Comparison of ENCODE assay signal across 16 mouse cellular contexts in genomic region chr12:75729876-75730275, GRCm38 (mm10).
"Had no signal": no experiment of that assay in that cellular context is flagged by ENCODE, and none has a peak within 500 bp of the region (broad histone marks: within the 10 kb centered on the region; RNA-seq: fewer than 3 reads in every experiment).

No protein-coding gene starts in this region.

- DNase-seq: retina, postnatal 1 day; right cerebral cortex, adult 18-20 months; right cerebral cortex, postnatal 14 days; right cerebral cortex, postnatal 25 days; right cerebral cortex, postnatal 4 days; spleen, adult 18-20 months; thymus, adult 18-20 months; thymus, adult 2 months; thymus, postnatal 14 days; thymus, postnatal 25 days; thymus, postnatal 36 days; thymus, postnatal 4 days had no signal

- H3K9me3 ChIP-seq: neural tube, embryonic 13.5 days; neural tube, embryonic 15.5 days; stomach, embryonic 15.5 days had no signal

- H3K4me3 ChIP-seq: neural tube, embryonic 13.5 days; neural tube, embryonic 15.5 days; stomach, embryonic 15.5 days had no signal

- H3K9ac ChIP-seq: neural tube, embryonic 13.5 days; neural tube, embryonic 15.5 days; stomach, embryonic 15.5 days had no signal

- H3K27ac ChIP-seq: neural tube, embryonic 13.5 days; neural tube, embryonic 15.5 days; stomach, embryonic 15.5 days; stomach, postnatal 0 days had no signal

- H3K36me3 ChIP-seq: neural tube, embryonic 15.5 days; stomach, embryonic 15.5 days had no signal

- H3K27me3 ChIP-seq: neural tube, embryonic 15.5 days; stomach, embryonic 15.5 days had no signal

- H3K4me2 ChIP-seq: neural tube, embryonic 13.5 days; neural tube, embryonic 15.5 days; stomach, embryonic 15.5 days had no signal
